Mouse (Mus musculus): ENCODE measurements around the gene Galnt16. TPM values are rescaled to one million over a fixed set of nuclear protein-coding genes. Genes with fewer than 3 reads are reported as not detected.
A peak's percentile ranks its signal among the peaks of the same experiment; 100 is the strongest.

Gene Galnt16
- total and polyA plus RNA-seq, 2 experiments from 2014 or later = 28.2 to 65.1 TPM

DNA sequence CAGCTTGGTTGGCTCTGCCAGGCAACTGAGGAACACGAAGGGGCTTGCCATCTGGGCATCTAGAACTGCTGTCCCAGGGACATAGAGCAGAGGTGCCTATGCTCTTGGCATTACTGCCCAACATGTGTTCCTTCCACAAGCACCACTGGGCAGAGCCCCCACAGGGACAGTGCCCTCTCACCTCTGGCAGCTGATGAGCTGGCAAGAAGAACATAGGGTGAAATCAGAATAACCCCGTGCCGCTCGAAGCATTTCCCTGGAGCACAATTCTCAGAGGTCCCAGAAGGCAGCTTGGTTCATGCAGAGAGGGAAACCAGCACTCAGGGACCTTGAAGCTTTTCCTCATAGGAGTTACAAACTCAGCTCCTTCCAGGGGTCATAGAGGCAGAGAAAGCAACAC lies 76.7 kb downstream of the Galnt16 start:
- Histone ChIP-seq H3K27ac (ENCODE audit: low read depth, low read length) (no peak overlapping the region), H3K4me1 (ENCODE audit: insufficient read depth) (no peaks in the 10 kb centered on the region), H3K36me3 (ENCODE audit: insufficient read depth) (peaks cover 48% of the 10 kb centered on the region), H3K27me3 (ENCODE audit: insufficient read depth, low read length) (no peaks in the 10 kb centered on the region), H3K9me3 (ENCODE audit: low read length) (no peaks in the 10 kb centered on the region), H3K9ac (no peak overlapping the region), H3K4me3 (ENCODE audit: low read depth, low read length) (no peak overlapping the region), H3K4me2 (ENCODE audit: low read depth) (no peak overlapping the region)
- 95% methylated on average over 4 of the region's 4 CpGs for WGBS
- ATAC-seq = no peak
- no peak for DNase-seq
- TF ChIP-seq CTCF (IDR thresholded peaks at IDR 0.05; ENCODE audit: low read depth) = no peak

DNA sequence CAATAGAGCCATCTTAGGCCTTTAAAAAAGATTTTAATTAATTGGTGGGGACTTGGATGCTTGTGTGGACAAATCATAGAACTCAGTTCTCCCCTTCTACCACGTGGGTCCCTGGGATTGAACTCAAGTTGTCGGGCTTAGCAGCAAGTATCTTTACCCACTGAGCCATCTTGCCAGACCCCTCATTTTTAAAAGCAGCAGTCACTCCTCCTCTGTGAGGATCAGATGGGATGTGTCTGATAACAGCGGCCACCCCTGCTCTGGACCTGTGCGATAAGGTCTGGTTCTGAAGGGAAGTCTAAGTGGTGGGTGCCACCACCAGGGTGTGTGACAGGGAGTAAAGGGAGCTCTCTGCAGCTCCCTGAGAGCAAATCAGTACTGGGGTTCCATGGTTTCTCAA lies 77.5 kb downstream of the Galnt16 start:
- 92% methylated on average over 4 of the region's 4 CpGs for WGBS

DNA sequence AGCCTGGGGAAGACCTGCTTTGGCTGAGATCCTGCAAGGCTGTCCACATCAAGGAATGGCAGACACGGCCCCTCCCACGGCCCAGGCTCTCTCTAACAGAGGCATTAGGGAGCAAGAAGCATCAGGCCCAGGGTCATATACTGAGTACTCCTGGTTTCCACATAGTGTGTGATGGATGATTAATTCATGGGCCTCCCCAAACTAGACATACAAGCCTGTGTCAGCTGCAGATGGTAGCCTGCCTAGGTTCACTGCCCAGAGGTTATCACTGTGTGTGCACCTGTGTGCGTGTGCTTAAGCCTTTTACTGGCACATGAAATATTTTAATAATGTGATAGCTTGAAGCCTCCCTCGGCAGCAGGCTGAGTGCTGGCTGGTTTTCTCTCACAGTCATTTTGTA lies 77.9 kb downstream of the Galnt16 start:
- no peaks in the 10 kb centered on the region for H3K27me3 ChIP-seq (ENCODE audit: insufficient read depth, low read length)
- TF ChIP-seq CTCF (IDR thresholded peaks at IDR 0.05; ENCODE audit: low read depth) = no peak
- DNase-seq (no peak), ATAC-seq (no peak)
- 92% methylated on average over 4 of the region's 4 CpGs for WGBS
- no peak overlapping the region for H3K4me3 ChIP-seq (ENCODE audit: low read depth, low read length)
- H3K27ac ChIP-seq (ENCODE audit: low read depth, low read length) = no peak overlapping the region
- H3K4me1 ChIP-seq (ENCODE audit: insufficient read depth) = no peaks in the 10 kb centered on the region
- H3K4me2 ChIP-seq (ENCODE audit: low read depth) = no peak overlapping the region
- peaks cover 39% of the 10 kb centered on the region for H3K36me3 ChIP-seq (ENCODE audit: insufficient read depth)
- H3K9me3 ChIP-seq (ENCODE audit: low read length) = no peaks in the 10 kb centered on the region
- no peak overlapping the region for H3K9ac ChIP-seq

More for the DNA sequence above, 77.5 kb downstream of the Galnt16 start:
- no peak for TF ChIP-seq CTCF (IDR thresholded peaks at IDR 0.05; ENCODE audit: low read depth)
- no peak for ATAC-seq
- no peaks in the 10 kb centered on the region for H3K4me1 ChIP-seq (ENCODE audit: insufficient read depth)
- no peak overlapping the region for H3K27ac ChIP-seq (ENCODE audit: low read depth, low read length)
- H3K36me3 ChIP-seq (ENCODE audit: insufficient read depth) = peaks cover 43% of the 10 kb centered on the region
- no peak overlapping the region for H3K4me2 ChIP-seq (ENCODE audit: low read depth)
- no peaks in the 10 kb centered on the region for H3K9me3 ChIP-seq (ENCODE audit: low read length)
- H3K9ac ChIP-seq = no peak overlapping the region
- H3K4me3 ChIP-seq (ENCODE audit: low read depth, low read length) = no peak overlapping the region
- H3K27me3 ChIP-seq (ENCODE audit: insufficient read depth, low read length) = no peaks in the 10 kb centered on the region
- DNase-seq = no peak

DNA sequence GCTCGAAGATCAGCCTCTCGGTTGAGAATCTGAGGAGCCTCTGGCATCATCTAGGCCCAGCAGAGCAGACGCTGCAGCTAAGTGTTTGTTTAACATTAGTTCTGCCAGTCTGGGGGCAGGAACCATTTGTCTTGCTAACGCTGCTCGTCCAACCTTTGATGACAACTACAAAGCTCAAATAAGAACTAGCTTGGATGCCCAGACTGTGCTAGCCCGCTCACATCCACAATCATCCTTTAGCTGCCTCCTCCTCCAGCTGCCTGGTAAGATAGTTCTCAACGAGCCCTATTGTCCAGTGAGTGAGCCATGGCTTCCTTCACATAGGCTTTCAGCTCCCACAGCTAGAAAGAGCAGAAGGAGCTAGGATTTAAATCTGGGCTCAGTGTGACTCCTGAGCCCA lies 80.2 kb downstream of the Galnt16 start:
- Histone ChIP-seq H3K4me1 (ENCODE audit: insufficient read depth) (no peaks in the 10 kb centered on the region), H3K36me3 (ENCODE audit: insufficient read depth) (peaks cover 26% of the 10 kb centered on the region), H3K27ac (ENCODE audit: low read depth, low read length) (peak overlapping the region; percentile 43), H3K4me3 (ENCODE audit: low read depth, low read length) (no peak overlapping the region), H3K27me3 (ENCODE audit: insufficient read depth, low read length) (no peaks in the 10 kb centered on the region), H3K9me3 (ENCODE audit: low read length) (no peaks in the 10 kb centered on the region), H3K9ac (no peak overlapping the region), H3K4me2 (ENCODE audit: low read depth) (no peak overlapping the region)
- 31% methylated on average over 7 of the region's 7 CpGs for WGBS
- TF ChIP-seq CTCF (IDR thresholded peaks at IDR 0.05; ENCODE audit: low read depth) = no peak
- DNase-seq (no peak), ATAC-seq (0 out of 2 replicates have a peak, but pooled peaks have one; percentile 13)

DNA sequence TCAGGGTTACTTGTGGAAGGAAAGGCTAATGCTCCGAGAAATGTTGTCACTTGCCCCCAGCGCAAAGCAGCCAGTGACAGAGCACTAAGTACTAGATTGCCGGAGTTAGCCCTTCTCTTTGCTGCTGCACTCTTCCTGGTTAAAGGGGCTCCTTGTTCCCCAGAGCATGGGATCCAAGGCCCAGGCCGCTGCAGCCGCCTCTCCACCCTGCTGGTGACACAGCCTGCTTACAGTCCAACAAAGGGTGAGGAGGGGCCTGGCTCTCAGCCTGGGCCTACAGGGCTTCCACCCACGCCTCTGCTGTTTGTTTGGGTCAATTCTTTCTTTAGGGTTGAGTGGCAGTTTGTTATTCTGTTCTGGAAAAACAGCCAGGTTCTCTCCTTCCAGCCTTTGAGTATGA lies 80.7 kb downstream of the Galnt16 start:
- no peak overlapping the region for H3K9ac ChIP-seq
- H3K27me3 ChIP-seq (ENCODE audit: insufficient read depth, low read length) = no peaks in the 10 kb centered on the region
- peak overlapping the region; percentile 43; the same call in 1 of the 2 replicates for H3K27ac ChIP-seq (ENCODE audit: low read depth, low read length)
- DNase-seq (peak; percentile 60), ATAC-seq (peak; percentile 93)
- no peaks in the 10 kb centered on the region for H3K4me1 ChIP-seq (ENCODE audit: insufficient read depth)
- H3K36me3 ChIP-seq (ENCODE audit: insufficient read depth) = peaks cover 21% of the 10 kb centered on the region
- peak; percentile 20; the same call in 1 of the 2 replicates for TF ChIP-seq CTCF (IDR thresholded peaks at IDR 0.05; ENCODE audit: low read depth)
- 27% methylated on average over 6 of the region's 6 CpGs for WGBS
- H3K4me2 ChIP-seq (ENCODE audit: low read depth) = no peak overlapping the region
- no peaks in the 10 kb centered on the region for H3K9me3 ChIP-seq (ENCODE audit: low read length)
- H3K4me3 ChIP-seq (ENCODE audit: low read depth, low read length) = no peak overlapping the region

DNA sequence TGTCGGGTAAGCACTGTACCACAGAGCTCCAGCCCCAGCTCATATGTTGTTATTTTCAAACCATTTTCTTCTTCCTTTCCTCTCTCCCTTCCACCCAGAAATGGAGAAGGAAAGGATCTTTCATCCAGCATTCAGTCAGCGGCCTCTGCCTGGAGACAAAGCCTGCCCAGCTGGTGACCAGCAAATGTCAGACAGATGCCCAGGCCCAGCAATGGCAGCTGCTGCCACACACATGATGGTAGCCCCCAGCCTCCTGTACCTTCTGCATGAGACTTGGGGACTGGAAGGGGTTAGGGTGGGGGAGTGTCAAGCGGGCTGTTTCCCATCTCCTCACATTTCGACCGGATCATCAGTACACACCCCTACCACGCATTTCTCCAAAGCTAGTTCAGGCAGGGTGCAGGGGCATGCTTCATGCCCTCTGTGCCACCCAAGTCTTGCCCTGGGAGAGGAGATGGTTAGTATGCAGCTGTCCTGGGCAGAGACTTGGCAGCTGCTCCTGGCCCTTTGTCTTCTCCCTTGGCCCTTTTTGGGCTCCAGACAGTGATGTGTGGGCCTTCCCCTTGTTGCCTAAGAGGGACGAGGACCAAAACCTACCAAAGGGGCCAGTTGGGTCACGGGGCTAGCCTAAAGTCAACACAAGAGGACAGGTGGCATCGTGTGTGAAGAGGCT lies 83.7 kb downstream of the Galnt16 start:
- WGBS = 89% methylated on average over 9 of the region's 9 CpGs
- H3K9me3 ChIP-seq (ENCODE audit: low read length) = no peaks in the 10 kb centered on the region
- no peak overlapping the region for H3K4me3 ChIP-seq (ENCODE audit: low read depth, low read length)
- no peak overlapping the region for H3K4me2 ChIP-seq (ENCODE audit: low read depth)
- peaks cover 11% of the 10 kb centered on the region for H3K36me3 ChIP-seq (ENCODE audit: insufficient read depth)
- TF ChIP-seq CTCF (IDR thresholded peaks at IDR 0.05; ENCODE audit: low read depth) = no peak
- H3K27me3 ChIP-seq (ENCODE audit: insufficient read depth, low read length) = no peaks in the 10 kb centered on the region
- no peaks in the 10 kb centered on the region for H3K4me1 ChIP-seq (ENCODE audit: insufficient read depth)
- no peak overlapping the region for H3K27ac ChIP-seq (ENCODE audit: low read depth, low read length)
- no peak overlapping the region for H3K9ac ChIP-seq
- ATAC-seq (no peak), DNase-seq (no peak)

DNA sequence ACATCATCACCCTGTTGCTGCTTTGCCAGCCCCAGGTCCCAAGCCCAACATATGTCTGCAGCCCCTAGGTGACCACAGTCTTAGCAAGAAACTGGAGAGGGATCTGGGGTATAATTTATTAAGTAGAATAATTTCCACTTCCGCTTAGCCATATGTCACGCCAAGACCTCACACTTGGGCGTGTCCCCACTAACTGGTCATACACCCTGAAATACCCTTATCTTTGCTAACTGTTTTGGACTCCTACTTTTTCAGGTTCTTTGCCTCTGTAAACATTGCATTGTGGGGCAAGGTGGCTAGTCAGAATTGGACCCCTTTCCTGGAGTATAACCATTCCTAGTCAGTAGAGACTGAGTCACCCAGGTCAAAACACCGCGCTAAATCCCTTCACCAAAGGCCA lies 84.4 kb downstream of the Galnt16 start:
- Histone ChIP-seq H3K9ac (no peak overlapping the region), H3K27me3 (ENCODE audit: insufficient read depth, low read length) (no peaks in the 10 kb centered on the region), H3K9me3 (ENCODE audit: low read length) (no peaks in the 10 kb centered on the region), H3K36me3 (ENCODE audit: insufficient read depth) (peaks cover 11% of the 10 kb centered on the region), H3K27ac (ENCODE audit: low read depth, low read length) (no peak overlapping the region), H3K4me2 (ENCODE audit: low read depth) (no peak overlapping the region), H3K4me3 (ENCODE audit: low read depth, low read length) (no peak overlapping the region), H3K4me1 (ENCODE audit: insufficient read depth) (no peaks in the 10 kb centered on the region)
- WGBS = 93% methylated on average over 5 of the region's 5 CpGs
- ATAC-seq = no peak
- no peak for DNase-seq
- TF ChIP-seq CTCF (IDR thresholded peaks at IDR 0.05; ENCODE audit: low read depth) = no peak

All from forebrain, postnatal 0 days (tissue).